Mouse (Mus musculus) C2C12 (cell line): ENCODE measurements around the gene Pgap3. TPM values are rescaled to one million over a fixed set of nuclear protein-coding genes. Genes with fewer than 3 reads are reported as not detected.

Experiments
- H3K27me3 ChIP-seq: one replicate; pipeline ENCODE4 v1.6.1; 2011; ENCODE audit not compliant: control insufficient read depth, insufficient read depth, insufficient read length
- H3K36me3 ChIP-seq: one replicate; pipeline ENCODE4 v1.6.1; 2011; ENCODE audit not compliant: control insufficient read depth, insufficient read depth
- H3K4me3 ChIP-seq: one replicate; pipeline ENCODE4 v1.5.1; 2011; ENCODE audit warnings: mild to moderate bottlenecking, control low read depth; ENCODE audit not compliant: poor library complexity, insufficient read depth, severe bottlenecking
- H3K79me2 ChIP-seq: one replicate; pipeline ENCODE4 v1.6.1; 2011; ENCODE audit not compliant: control insufficient read depth, insufficient read depth
- H3K79me3 ChIP-seq: one replicate; pipeline ENCODE4 v1.6.1; 2011; ENCODE audit warnings: low read depth, control low read depth
- H3ac ChIP-seq: one replicate; pipeline ENCODE3; 2011; ENCODE audit warnings: low read depth; ENCODE audit not compliant: control insufficient read depth, insufficient read length
- CEBPB ChIP-seq: IDR thresholded peaks from one replicate; pipeline ENCODE4 v1.6.1; 2011; ENCODE audit warnings: low read depth, mild to moderate bottlenecking, control low read depth, moderate library complexity
- CTCF ChIP-seq: IDR thresholded peaks from one replicate; pipeline ENCODE4 v1.5.1; 2011; ENCODE audit not compliant: control insufficient read depth, insufficient read depth, insufficient read length
- FOSL1 ChIP-seq: IDR thresholded peaks from one replicate; pipeline ENCODE4 v1.8.0; 2011; ENCODE audit warnings: mild to moderate bottlenecking, low read length; ENCODE audit not compliant: poor library complexity, insufficient read depth, severe bottlenecking
- MAX ChIP-seq: IDR thresholded peaks from one replicate; pipeline ENCODE4 v1.6.1; 2011; ENCODE audit warnings: mild to moderate bottlenecking, control low read depth
- MYOD1 ChIP-seq: IDR thresholded peaks from one replicate; pipeline ENCODE4 v1.6.1; 2011; ENCODE audit warnings: low read depth; ENCODE audit not compliant: control insufficient read depth, insufficient read length
- MYOG ChIP-seq: IDR thresholded peaks from one replicate; pipeline ENCODE4 v1.6.1; 2011; ENCODE audit not compliant: control insufficient read depth, insufficient read length; ENCODE audit errors: extremely low read depth
- USF1 ChIP-seq: IDR thresholded peaks from one replicate; pipeline ENCODE4 v1.6.1; 2011; ENCODE audit warnings: low read depth, mild to moderate bottlenecking, control low read depth, moderate library complexity
- polyA plus RNA-seq: library from polyadenylated mRNA; unstranded; fragments of >200 nt; fragmentation: generic; extraction: Trizol; gene quantifications from one replicate; pipeline ENCODE4 v1.2.1, GENCODE M21; 2012; ENCODE audit warnings: missing spikeins

Pgap3 gene
- polyA plus RNA-seq, 1 experiment, result 6.3 TPM

DNA sequence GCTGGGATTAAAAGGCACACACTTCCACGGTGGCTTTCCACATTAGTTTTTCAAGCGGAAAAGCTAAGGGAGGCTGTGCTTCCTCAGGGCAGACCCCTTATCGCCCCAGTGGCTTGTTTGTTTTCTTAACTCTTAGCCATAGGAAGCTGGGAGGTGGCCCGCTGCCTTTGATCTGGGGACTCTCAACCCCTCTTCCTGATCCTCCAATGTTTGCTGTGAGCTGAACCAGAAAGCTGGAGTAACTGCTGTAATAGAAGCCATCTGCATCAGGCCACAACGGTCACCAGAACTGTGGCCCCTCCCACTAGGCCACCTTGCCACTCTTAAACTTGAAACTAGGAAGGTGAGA lies 45.9 kb upstream of the Pgap3 start, which contains the start of gene Grb7:
TSS of gene Grb7 (plus strand) at position 182 of the 349 bp plus-strand sequence.
- TF ChIP-seq FOSL1 (no peak), CEBPB (no peak), MYOD1 (no peak), MYOG (no peak)
- Histone ChIP-seq H3K36me3 (no peaks in the 10 kb centered on the region), H3K79me2 (no peaks in the 10 kb centered on the region), H3K4me3 (no peak within 1 kb of the TSS), H3K79me3 (no peaks in the 10 kb centered on the region), H3K27me3 (peaks cover 62% of the 10 kb centered on the region), H3ac (no peak within 1 kb of the TSS)

- TF ChIP-seq CEBPB (no peak), MAX (no peak), MYOG (no peak), MYOD1 (no peak), USF1 (no peak), FOSL1 (no peak), CTCF (no peak)
- Histone ChIP-seq H3K36me3 (no peaks in the 10 kb centered on the region), H3K79me2 (no peaks in the 10 kb centered on the region), H3K4me3 (no peak overlapping the region), H3ac (no peak overlapping the region), H3K27me3 (peaks cover 56% of the 10 kb centered on the region), H3K79me3 (no peaks in the 10 kb centered on the region)
Observed at GRCm38 (mm10) chr11:98445679-98446078, 45.4 kb upstream of the Pgap3 start.

DNA sequence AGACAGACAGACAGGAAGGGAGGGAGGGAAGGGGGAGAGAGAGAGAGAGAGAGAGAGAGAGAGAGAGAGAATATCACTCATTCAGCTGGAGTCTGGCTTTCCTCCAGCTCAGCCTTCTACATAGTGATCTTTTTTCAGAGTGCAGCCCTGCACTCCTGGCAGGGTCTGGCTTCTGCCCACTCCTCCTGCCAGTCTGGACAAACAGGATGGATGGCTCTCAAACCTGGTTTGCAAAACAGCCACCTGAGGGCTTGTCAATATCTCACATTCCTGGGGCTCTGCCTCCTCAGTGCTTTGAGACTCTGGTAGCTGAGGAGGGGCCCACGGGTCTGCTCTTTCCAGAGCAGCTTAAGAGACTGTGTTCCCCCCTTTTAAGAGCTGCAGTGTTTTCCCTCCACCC lies 44.9 kb upstream of the Pgap3 start:
- Histone ChIP-seq H3K36me3 (no peaks in the 10 kb centered on the region), H3K27me3 (peaks cover 52% of the 10 kb centered on the region), H3K79me3 (no peaks in the 10 kb centered on the region), H3K4me3 (no peak overlapping the region), H3K79me2 (no peaks in the 10 kb centered on the region), H3ac (no peak overlapping the region)
- TF ChIP-seq CEBPB, result no peak
- no peak for TF ChIP-seq MYOG
- no peak for TF ChIP-seq MYOD1
- TF ChIP-seq CTCF, result no peak
- TF ChIP-seq USF1, result no peak
- no peak for TF ChIP-seq FOSL1
- no peak for TF ChIP-seq MAX

DNA sequence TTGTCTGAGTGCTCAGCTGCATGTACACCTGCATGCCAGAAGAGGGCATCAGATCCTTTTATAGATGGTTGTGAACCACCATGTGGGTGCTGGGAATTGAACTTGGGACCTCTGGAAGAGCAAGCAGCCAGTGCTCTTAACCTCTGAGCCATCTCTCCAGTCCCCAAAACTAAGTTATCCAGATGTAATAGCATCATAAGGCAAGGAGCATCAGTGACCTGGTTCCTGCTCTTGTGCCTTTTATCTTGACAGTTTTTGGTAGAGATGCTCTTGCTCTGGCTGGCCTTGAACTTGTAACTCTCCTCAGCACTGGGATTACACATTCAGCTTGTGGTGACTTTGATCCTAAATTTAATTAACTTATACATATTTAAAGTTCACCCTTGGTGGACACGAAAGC lies 43.4 kb upstream of the Pgap3 start:
- no peaks in the 10 kb centered on the region for H3K79me3 ChIP-seq
- H3K79me2 ChIP-seq, result no peaks in the 10 kb centered on the region
- no peak overlapping the region for H3K4me3 ChIP-seq
- no peak overlapping the region for H3ac ChIP-seq
- no peaks in the 10 kb centered on the region for H3K36me3 ChIP-seq
- no peak for TF ChIP-seq MYOG
- H3K27me3 ChIP-seq, result peaks cover 37% of the 10 kb centered on the region

GRCm38 (mm10) chr11:98438331-98439158 lies 38.3 kb upstream of the Pgap3 start, which contains the start of gene Mien1:
TSS of gene Mien1 (minus strand) at chr11:98438991.
- Histone ChIP-seq H3K79me3 (no peaks in the 10 kb centered on the region), H3K4me3 (peak within 1 kb of the TSS; percentile 56), H3K36me3 (peaks cover 22% of the 10 kb centered on the region), H3K27me3 (no peaks in the 10 kb centered on the region), H3ac (peak within 1 kb of the TSS; percentile 61), H3K79me2 (no peaks in the 10 kb centered on the region)
- no peak for TF ChIP-seq MYOD1
- peak; percentile 80 for TF ChIP-seq MAX
- peak; percentile 96 for TF ChIP-seq CTCF
- peak; percentile 99 for TF ChIP-seq USF1
- no peak for TF ChIP-seq FOSL1

DNA sequence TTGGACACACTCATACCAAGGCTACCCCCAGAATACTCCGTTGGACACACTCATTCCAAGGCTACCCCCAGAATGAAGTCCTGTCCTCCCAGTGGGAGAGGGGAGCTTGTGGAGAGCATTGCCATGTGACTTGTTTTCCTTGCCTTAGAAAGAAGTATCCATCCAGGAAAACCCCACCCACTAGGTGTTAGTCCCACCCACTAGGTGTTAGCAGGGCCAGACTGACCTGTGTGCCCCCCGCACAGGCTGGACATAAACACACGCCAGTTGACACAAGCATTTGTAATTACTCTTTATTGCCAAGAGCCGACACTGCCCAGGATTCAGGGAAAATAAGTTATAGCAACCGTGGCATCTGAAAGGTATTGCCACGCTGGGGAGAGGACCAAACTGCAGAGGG lies 37.2 kb upstream of the Pgap3 start:
- TF ChIP-seq MYOG (no peak), CTCF (no peak), FOSL1 (no peak), MYOD1 (no peak), CEBPB (no peak), MAX (no peak)
- H3ac ChIP-seq, result no peak overlapping the region
- H3K79me3 ChIP-seq, result no peaks in the 10 kb centered on the region
- H3K79me2 ChIP-seq, result no peaks in the 10 kb centered on the region
- H3K4me3 ChIP-seq, result no peak overlapping the region
- H3K27me3 ChIP-seq, result no peaks in the 10 kb centered on the region
- peaks cover 29% of the 10 kb centered on the region for H3K36me3 ChIP-seq
